Mouse (Mus musculus) left cerebral cortex, postnatal 10 days (tissue): ENCODE results near the gene Tiam1. TPM values are rescaled to one million over a fixed set of nuclear protein-coding genes. Genes with fewer than 3 reads are reported as not detected.

Experiments
- DNase-seq, 2 experiments: peaks; one replicate each; pipeline ENCODE4 v3.0.0; 2021 to 2022; ENCODE audit warnings: low spot score in 2 of 2, mixed read lengths in 1 of 2; ENCODE audit errors: extremely low spot score in 1 of 2
- intact Hi-C: fragments of 180-260 bp; cut with DNase I; formaldehyde crosslinking; loops from one replicate; pipeline ENCODE4 v1.15.1; 2025
- total RNA-seq, 2 experiments: library from RNA; stranded (reverse); gene quantifications; 2 replicates each; pipeline ENCODE4 v1.2.3; 2021

Gene Tiam1
- total RNA-seq, 2 experiments from 2014 or later: 84.7 to 95.1 TPM

DNA sequence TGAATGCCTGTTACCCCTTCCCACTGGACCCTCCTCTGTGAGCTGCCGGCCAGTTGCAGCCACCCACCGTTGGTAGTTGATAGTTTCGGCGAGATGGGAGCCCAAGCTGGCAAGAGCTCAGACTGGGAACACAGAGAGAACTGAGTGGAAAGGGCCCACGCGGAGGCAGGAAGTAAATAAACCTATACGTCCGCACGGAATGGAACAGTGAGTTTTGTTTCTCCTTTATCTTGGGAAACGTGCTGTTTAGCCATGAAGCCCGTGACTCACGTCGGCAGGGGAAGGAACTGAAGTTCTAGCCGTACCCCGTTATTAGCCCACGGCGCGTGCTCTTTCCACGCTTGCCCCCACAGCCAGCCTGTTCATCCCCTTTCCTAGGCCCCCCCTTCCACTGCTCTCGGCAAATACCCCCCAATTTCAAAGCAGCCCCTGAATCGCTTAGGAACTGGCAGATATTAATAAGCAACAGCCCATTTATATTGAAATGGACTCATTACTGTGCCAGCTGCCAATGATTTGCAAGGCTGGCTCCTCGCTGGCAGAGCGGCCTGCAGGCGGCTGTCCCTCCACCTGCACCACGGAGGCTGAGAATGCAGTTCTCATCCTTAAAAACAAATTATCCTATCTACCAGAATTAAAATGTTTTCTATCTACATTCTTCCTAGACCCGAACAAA, 234.0 kb downstream of the Tiam1 start:
- intact Hi-C loops: no loop called here
- DNase-seq: no peak

DNA sequence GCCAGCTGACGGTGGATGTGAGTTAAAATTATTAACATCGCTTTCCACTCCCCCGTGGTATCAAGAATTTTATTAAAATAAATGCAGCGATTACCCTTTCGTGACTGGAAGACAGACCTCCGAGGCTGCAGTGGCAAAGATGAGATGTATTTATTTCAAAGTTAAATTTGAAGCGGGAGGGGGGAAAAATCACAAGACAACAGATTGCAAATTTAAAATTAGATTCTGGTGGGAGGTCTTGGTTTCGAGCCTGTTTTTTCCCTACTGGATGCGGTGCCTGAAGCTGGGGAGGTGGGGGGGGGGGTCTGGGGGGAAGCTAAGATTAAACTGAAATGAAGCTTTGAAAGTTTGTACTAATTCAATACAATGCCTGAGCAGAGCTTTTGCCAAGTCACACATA, 235.9 kb downstream of the Tiam1 start:
- no peak for DNase-seq
- intact Hi-C loops: no loop called here

DNA sequence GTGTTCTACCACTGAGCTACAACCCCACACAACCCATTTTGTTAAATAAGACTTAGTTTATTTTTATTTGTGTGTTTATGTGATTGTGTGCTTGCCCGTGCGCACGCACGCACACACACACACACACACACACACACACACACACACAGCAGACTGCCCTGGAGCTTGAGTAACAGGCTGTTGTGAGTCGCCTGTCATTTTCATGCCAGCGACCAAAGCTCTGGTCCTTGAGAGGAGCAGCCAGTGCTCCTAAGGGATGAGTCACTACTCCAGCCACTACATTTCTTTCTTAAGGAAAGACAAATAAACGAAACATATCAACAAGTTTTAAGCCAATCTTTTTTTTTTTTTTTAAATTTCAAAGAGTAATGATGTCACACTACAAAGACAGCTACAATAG, 236.7 kb downstream of the Tiam1 start:
- no peak for DNase-seq
- intact Hi-C loops: no loop called here

GRCm38 (mm10) chr16:89905730-89906305, 237.8 kb downstream of the Tiam1 start:
- DNase-seq: no peak

DNA sequence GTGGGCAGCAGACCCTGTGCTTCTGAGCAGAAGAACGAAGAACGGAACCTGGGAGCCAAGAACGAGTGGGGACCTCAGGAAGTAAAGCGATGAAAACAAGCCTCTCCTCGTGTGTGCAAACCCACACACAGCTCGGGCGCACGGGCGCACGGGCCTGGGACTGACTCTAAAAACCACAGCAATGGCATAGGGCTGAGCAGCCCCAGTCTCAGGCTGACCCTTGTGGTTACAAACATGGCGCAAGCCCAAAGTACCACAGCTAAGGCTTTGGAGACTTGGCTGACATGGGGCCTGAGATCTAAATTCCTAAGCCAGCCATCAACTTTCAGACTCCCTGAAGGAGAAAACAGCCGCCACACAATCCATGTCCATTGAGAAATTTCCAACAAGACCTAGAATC, 239.4 kb downstream of the Tiam1 start:
- intact Hi-C loops: no loop called here
- DNase-seq: no peak

More at GRCm38 (mm10) chr16:89905730-89906305, 237.8 kb downstream of the Tiam1 start:
- intact Hi-C loops: no loop called here

GRCm38 (mm10) chr16:89902578-89903304, 240.8 kb downstream of the Tiam1 start:
- intact Hi-C loops: no loop called here
- DNase-seq: no peak

- intact Hi-C loops: no loop called here
- peak in 1 of 2 experiments; percentile 2 for DNase-seq
Measured at GRCm38 (mm10) chr16:89900681-89901080, 242.9 kb downstream of the Tiam1 start.

- intact Hi-C loops: no loop called here
- no peak for DNase-seq
Measured at GRCm38 (mm10) chr16:89899192-89899591, 244.4 kb downstream of the Tiam1 start.

GRCm38 (mm10) chr16:89898299-89898625, 245.3 kb downstream of the Tiam1 start:
- intact Hi-C loops: no loop called here
- DNase-seq: no peak

DNA sequence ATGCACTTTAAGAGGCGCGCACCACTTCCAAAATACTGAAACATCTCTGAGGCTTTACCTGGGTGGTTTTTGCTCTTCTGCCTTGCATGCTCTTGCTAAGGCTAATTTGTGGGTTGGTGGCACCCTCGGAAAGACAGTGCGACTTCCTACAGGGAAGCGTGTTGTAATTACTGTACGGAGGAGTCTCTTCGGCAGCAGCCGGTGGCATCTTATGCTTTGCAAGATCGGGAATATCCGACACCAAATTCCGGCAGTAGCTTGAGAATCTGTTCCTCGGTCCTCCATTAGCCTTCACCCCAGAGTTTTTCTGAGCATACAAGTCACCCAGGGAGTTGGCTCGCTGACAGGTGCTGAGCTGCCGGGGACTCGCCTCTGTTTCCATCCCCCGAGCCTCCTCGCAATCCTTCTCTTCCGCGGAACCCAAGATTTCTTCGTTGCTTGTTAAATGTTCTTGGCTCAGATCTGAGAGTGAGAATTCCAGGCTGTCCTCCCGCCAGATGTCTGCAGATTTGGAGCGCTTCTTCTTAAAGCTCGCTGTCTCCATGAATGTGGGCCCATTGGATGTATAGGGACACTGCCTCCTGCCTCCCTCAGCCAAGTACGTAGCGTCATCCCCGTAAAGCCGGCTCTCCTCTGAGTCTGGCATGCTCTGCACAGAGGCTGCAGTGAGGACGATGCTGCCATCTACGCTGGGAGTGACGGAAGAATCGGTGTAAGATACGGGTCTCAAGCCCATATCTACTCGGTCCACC, 245.8 kb downstream of the Tiam1 start:
- intact Hi-C loops: no loop called here
- DNase-seq: peak; percentile 68 to 74

- DNase-seq: peak in 1 of 2 experiments; percentile 52
- intact Hi-C loops: no loop called here
Measured at GRCm38 (mm10) chr16:89896885-89897546, 246.6 kb downstream of the Tiam1 start.

- intact Hi-C loops: no loop called here
- no peak for DNase-seq
Measured at GRCm38 (mm10) chr16:89896392-89896791, 247.2 kb downstream of the Tiam1 start.

GRCm38 (mm10) chr16:89895283-89895682, 248.3 kb downstream of the Tiam1 start:
- intact Hi-C loops: no loop called here
- no peak for DNase-seq

DNA sequence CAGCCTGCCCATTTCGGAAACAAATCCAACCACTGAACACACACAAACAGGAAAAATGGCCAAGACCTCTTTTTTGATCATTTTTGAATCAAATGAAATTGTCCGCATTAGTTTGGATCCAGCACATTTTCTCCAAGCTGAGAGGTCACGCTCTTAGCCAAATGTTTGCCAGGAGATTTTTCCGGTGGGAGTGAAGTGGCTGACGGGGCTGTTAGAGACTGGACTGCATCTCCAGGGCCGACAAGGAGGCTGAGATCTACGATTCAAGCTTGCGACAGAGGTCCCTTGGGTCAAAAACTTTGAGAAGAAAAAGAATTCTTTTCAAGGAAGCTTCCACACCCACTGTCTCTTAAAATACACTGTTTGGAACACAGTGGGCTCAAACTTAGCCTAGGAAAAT, 248.8 kb downstream of the Tiam1 start:
- DNase-seq: no peak
- intact Hi-C loops: no loop called here

DNA sequence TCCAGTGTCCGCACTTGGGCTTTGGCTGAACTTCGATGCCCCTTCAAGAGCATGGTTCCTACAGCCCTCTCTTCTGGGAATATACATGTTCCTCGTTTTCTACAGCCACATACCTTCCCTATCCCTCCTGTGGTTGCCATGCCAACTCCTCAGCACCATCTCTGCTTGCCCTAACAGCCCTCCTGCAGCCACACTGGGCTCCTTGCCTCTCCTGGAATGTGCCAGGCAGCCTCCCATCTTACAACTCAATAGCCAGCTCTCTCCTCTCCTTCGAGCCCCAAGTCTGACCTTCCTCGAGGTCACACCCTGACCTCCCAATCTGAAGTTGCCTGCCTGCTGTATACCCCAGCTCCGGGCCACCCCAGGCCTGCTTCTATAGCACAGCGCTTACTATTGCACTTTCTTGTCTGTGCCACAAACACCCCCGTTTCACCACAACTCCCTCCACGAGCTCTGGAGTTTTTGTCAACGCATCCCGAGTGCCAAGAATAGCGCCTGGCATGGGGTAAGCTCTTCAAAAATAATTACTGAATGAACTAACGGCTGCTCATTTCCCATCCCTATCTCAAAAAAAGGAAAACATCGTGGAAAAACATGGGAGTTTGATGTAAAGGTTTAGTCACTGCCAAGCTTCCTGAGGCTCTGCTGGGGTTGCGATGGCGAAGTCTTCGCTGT, 252.9 kb downstream of the Tiam1 start:
- peak in 1 of 2 experiments; percentile 21 for DNase-seq
- intact Hi-C loops: no loop called here

DNA sequence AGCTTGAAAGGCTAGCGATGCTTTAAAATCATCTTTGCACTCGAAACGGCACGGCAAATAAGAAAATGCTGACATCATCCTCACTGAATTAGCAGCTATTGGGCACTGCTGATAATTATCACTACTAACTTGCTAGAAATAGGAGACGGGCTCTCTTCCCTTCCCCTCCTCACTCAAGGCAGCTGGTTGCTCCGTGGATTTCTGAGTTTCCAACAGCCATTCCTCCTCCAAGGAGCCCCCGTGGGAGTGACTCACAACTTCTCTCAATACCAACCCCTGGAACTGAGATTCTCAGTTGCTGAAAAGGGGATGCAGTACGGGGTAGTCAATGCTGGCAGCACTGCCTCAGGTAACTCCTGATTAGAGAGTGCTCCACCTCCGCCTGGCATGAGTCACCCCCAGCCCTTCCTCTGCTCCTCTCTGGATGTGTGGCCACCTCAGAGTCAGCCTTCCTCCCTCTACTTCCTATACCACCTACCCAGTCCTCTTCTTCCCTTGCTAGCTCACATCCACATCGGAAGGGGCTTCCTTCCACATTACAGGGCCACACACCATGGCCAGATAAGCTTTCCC, 253.6 kb downstream of the Tiam1 start:
- peak in 1 of 2 experiments; percentile 17 for DNase-seq
- intact Hi-C loops: no loop called here

DNA sequence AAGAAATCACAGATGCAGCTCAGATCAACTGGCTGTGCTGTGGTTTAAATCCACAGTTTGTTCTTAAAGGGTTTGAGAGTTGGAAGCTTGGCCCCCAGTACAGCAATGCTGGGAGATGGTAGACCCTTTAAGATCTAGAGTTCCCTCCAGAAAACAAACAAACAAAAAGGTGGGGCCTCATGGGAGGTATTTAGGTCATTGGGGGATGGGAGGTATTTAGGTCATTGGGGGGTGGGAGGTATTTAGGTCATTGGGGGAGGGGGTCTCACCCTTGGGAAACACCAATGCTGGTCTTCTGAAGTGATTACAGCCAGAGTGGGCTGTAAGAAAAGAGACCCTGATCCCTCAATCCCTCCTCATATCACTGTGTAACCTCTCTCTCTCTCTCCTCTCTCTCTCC, 257.0 kb downstream of the Tiam1 start:
- intact Hi-C loops: no loop called here
- no peak for DNase-seq

- DNase-seq: no peak
- intact Hi-C loops: no loop called here
Measured at GRCm38 (mm10) chr16:89885661-89886060, 257.9 kb downstream of the Tiam1 start.
